Mouse (Mus musculus): ENCODE measurements around the gene Frat2. TPM values are rescaled to one million over a fixed set of nuclear protein-coding genes. Genes with fewer than 3 reads are reported as not detected.

The Frat2 gene
- 0.79 TPM for polyA plus RNA-seq (2012; fragmentation: generic; extraction: Trizol)

DNA sequence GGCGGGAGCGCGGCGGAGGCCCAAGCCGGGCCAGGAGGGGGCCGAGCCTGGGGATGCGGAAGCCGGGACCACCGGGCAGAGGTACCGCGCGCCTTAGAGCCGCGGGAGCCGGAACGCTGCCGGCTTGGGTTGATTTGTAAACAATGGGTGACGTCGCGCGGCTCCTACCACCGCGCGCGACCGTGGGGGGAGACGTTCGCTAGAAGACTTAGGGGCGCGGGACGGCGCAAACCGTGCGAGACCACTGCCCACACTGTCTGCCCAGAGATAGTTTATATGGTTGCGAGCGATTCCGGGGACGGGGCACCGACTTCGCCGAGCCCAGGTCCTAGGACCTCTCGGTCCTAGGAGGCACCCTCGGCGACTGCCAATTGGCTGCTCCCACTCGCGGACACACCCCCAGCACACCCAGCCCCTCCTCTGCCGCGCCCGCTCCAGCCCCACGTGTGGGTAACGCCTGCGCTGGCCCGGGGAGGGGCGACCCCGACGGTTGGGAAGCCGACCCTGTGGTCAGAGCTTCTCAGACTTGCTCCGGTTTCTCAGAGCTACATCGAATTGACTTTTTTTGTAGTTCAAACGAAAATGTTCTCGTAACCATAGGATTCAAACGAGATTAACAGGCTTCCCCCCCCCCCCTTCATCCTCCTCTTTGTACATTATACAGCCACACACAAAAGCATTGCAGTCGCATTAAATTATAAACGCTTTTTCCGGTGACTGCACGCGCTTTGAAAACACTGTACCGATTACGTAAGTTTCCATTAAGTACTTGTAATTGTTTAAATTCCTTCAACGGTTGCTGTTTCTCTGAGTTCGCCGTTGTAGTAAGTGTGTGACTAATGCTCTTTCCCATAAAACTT is at the start of gene Frat2:
TSS of gene Frat2 (minus strand) at position 141 of the 860 bp plus-strand sequence.
- Histone ChIP-seq H3ac (ENCODE audit: control insufficient read depth, insufficient read length) (peak within 1 kb of the TSS; percentile 44), H3K79me2 (ENCODE audit: control insufficient read depth, insufficient read depth) (no peaks in the 10 kb centered on the region), H3K4me3 (peak within 1 kb of the TSS; percentile 36), H3K36me3 (ENCODE audit: control insufficient read depth, insufficient read depth) (no peaks in the 10 kb centered on the region), H3K27me3 (ENCODE audit: control insufficient read depth, insufficient read depth, insufficient read length) (peaks cover 23% of the 10 kb centered on the region), H3K4me2 (ENCODE audit: low read depth) (peak within 1 kb of the TSS; percentile 87)
- TF ChIP-seq TCF3 (IDR thresholded peaks at IDR 0.05; ENCODE audit: insufficient read length, low read depth) = no peak
- no peak for TF ChIP-seq POLR2AphosphoS2 (IDR thresholded peaks at IDR 0.05; ENCODE audit: insufficient read length, low read depth)
- TF ChIP-seq MYOD1 (IDR thresholded peaks at IDR 0.05; ENCODE audit: control insufficient read depth in 1 of 3, insufficient read length in 2 of 3, low read depth in 2 of 3) = no peak
- no peak for TF ChIP-seq E2F4 (IDR thresholded peaks at IDR 0.05; ENCODE audit: insufficient read depth)
- no peak for TF ChIP-seq REST (IDR thresholded peaks at IDR 0.05; ENCODE audit: insufficient read depth, insufficient read length)
- TF ChIP-seq POLR2A (IDR thresholded peaks at IDR 0.05; ENCODE audit: insufficient read length, low read depth) = peak; percentile 55
- TF ChIP-seq MYOG (IDR thresholded peaks at IDR 0.05; ENCODE audit: control insufficient read depth in 1 of 3, insufficient read depth in 1 of 3, insufficient read length in 2 of 3, low read depth in 2 of 3) = peak in 1 of 3 experiments; percentile 39
- TF ChIP-seq USF1 (IDR thresholded peaks at IDR 0.05; ENCODE audit: low read depth) = no peak
- peak; percentile 52 for TF ChIP-seq CEBPB (IDR thresholded peaks at IDR 0.05; ENCODE audit: insufficient read depth, poor library complexity, severe bottlenecking)
- TF ChIP-seq MAX (IDR thresholded peaks at IDR 0.05; ENCODE audit: low read depth) = peak; percentile 58

DNA sequence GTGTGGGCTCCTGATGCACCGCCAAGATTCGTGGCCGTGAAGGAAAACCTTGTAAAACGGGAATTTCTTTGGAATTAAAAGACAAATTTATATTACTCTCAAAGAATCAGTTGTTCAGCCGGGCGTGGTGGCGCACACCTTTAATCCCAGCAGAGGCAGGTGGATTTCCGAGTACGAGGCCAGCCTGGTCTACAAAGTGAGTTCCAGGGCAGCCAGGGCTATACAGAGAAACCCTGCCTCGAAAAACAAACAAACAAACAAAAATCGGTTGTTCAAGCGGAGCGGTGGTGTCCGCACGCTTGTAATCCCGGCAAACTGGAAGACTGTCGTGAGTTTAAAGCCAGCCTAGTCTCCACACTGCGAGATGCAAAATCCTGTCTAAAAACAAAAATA is 48.4 kb upstream of the Frat2 start:
- peaks cover 15% of the 10 kb centered on the region for H3K79me2 ChIP-seq (ENCODE audit: control insufficient read depth, insufficient read depth)
- H3K4me3 ChIP-seq = peak overlapping the region; percentile 92
- peak overlapping the region; percentile 38 for H3ac ChIP-seq (ENCODE audit: control insufficient read depth, insufficient read length)
- H3K27me3 ChIP-seq (ENCODE audit: control insufficient read depth, insufficient read depth, insufficient read length) = no peaks in the 10 kb centered on the region
- TF ChIP-seq TCF3 (IDR thresholded peaks at IDR 0.05; ENCODE audit: insufficient read length, low read depth) = no peak
- no peak for TF ChIP-seq POLR2AphosphoS2 (IDR thresholded peaks at IDR 0.05; ENCODE audit: insufficient read length, low read depth)
- TF ChIP-seq MAX (IDR thresholded peaks at IDR 0.05; ENCODE audit: low read depth) = no peak
- peaks cover 9% of the 10 kb centered on the region for H3K36me3 ChIP-seq (ENCODE audit: control insufficient read depth, insufficient read depth)
- peak overlapping the region; percentile 92 for H3K4me2 ChIP-seq (ENCODE audit: low read depth)

DNA sequence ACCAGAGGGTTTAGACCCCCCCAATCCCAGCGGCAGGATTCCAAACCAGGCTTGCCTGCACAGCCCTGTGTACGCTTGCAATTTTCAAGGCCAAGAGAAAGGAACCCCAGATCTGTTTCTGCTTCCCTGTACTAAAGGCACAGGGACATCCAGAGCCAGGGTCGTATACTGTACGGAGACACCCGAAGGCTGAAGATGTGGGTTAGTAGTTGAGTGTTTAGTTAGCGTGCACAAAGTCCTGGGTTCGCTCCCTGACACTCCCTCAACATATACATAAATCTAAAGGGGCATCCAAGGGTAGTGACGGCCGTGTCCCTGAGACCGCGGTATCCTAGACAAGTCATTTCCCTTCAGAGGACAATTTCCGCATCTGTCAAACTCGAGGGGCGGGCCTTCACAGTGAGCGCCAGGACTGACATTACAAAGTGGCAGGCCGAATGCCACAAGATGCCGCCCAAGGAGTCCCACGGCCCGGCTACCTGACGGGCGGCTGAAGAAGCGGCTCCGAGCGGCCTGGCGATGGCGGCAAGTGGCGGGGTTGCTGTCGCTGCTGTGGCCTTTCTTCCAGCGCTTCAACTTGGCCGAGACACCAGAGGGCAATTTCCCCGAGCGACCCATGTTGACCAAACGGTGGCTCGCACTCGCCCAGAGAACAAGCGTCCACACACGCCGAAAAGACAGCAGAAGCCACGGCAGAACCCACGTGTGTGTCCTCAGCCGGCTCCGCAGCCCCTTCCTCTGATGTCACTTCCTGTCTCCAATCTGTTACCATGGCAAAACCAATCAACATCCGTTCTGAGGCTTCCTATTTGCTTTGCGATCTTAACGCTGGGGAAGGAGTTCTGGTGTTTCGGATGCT is 47.8 kb upstream of the Frat2 start, which contains the start of gene Rrp12:
TSS of gene Rrp12 (minus strand) at position 714 of the 859 bp plus-strand sequence.
- peaks cover 9% of the 10 kb centered on the region for H3K36me3 ChIP-seq (ENCODE audit: control insufficient read depth, insufficient read depth)
- peak; percentile 66 for TF ChIP-seq POLR2AphosphoS2 (IDR thresholded peaks at IDR 0.05; ENCODE audit: insufficient read length, low read depth)
- no peak for TF ChIP-seq CEBPB (IDR thresholded peaks at IDR 0.05; ENCODE audit: insufficient read depth, poor library complexity, severe bottlenecking)
- no peak for TF ChIP-seq E2F4 (IDR thresholded peaks at IDR 0.05; ENCODE audit: insufficient read depth)
- TF ChIP-seq TCF3 (IDR thresholded peaks at IDR 0.05; ENCODE audit: insufficient read length, low read depth) = no peak
- TF ChIP-seq MYOG (IDR thresholded peaks at IDR 0.05; ENCODE audit: control insufficient read depth in 1 of 3, insufficient read depth in 1 of 3, insufficient read length in 2 of 3, low read depth in 2 of 3) = no peak
- no peak for TF ChIP-seq SRF (IDR thresholded peaks at IDR 0.05; ENCODE audit: control insufficient read depth, insufficient read length, low read depth)
- no peak for TF ChIP-seq REST (IDR thresholded peaks at IDR 0.05; ENCODE audit: insufficient read depth, insufficient read length)
- no peak for TF ChIP-seq MYOD1 (IDR thresholded peaks at IDR 0.05; ENCODE audit: control insufficient read depth in 1 of 3, insufficient read length in 2 of 3, low read depth in 2 of 3)
- peak; percentile 29 for TF ChIP-seq USF1 (IDR thresholded peaks at IDR 0.05; ENCODE audit: low read depth)
- TF ChIP-seq TCF12 (IDR thresholded peaks at IDR 0.05; ENCODE audit: insufficient read depth, poor library complexity, severe bottlenecking) = no peak
- peak; percentile 94 for TF ChIP-seq MAX (IDR thresholded peaks at IDR 0.05; ENCODE audit: low read depth)
- TF ChIP-seq POLR2A (IDR thresholded peaks at IDR 0.05; ENCODE audit: insufficient read length, low read depth) = peak; percentile 73
- H3K4me3 ChIP-seq = peak within 1 kb of the TSS; percentile 92
- H3K27me3 ChIP-seq (ENCODE audit: control insufficient read depth, insufficient read depth, insufficient read length) = no peaks in the 10 kb centered on the region
- H3K4me2 ChIP-seq (ENCODE audit: low read depth) = peak within 1 kb of the TSS; percentile 99
- H3ac ChIP-seq (ENCODE audit: control insufficient read depth, insufficient read length) = peak within 1 kb of the TSS; percentile 38
- H3K79me2 ChIP-seq (ENCODE audit: control insufficient read depth, insufficient read depth) = peaks cover 15% of the 10 kb centered on the region

DNA sequence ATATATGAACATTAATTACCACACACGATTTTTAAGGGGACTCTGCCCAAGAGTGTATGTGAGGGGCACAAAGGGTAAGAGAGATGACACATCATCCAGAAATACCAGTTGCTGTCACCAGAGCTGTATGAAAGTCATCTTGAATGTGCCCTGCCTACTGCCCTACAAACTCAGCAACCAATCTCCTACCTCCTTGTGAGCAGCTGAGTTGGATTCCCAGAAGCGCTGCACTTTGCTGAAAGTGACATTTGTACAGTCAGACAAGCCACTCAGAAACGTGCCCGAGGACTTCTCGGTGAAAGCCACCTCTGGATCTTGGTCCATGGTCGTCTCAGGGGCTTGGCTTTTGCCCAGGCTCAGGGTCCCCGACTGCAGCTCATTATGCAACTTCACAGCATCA is 47.0 kb upstream of the Frat2 start:
- H3K27me3 ChIP-seq (ENCODE audit: control insufficient read depth, insufficient read depth, insufficient read length) = no peaks in the 10 kb centered on the region
- H3K79me2 ChIP-seq (ENCODE audit: control insufficient read depth, insufficient read depth) = peaks cover 15% of the 10 kb centered on the region
- peaks cover 15% of the 10 kb centered on the region for H3K36me3 ChIP-seq (ENCODE audit: control insufficient read depth, insufficient read depth)
- peak overlapping the region; percentile 38 for H3ac ChIP-seq (ENCODE audit: control insufficient read depth, insufficient read length)
- H3K4me3 ChIP-seq = peak overlapping the region; percentile 92
- TF ChIP-seq MYOG (IDR thresholded peaks at IDR 0.05; ENCODE audit: control insufficient read depth in 1 of 3, insufficient read depth in 1 of 3, insufficient read length in 2 of 3, low read depth in 2 of 3) (no peak), POLR2A (IDR thresholded peaks at IDR 0.05; ENCODE audit: insufficient read length, low read depth) (peak; percentile 13)
- H3K4me2 ChIP-seq (ENCODE audit: low read depth) = peak overlapping the region; percentile 99

All from myocyte (in vitro differentiated cells).